Comparison of ENCODE assay signal across 15 mouse cellular contexts in genomic region chr1:22989521-22990221, GRCm38 (mm10).
"Had no signal": no experiment of that assay in that cellular context is flagged by ENCODE, and none has a peak within 500 bp of the region (broad histone marks: within the 10 kb centered on the region; RNA-seq: fewer than 3 reads in every experiment).

No protein-coding gene starts in this region.

- ATAC-seq: liver, embryonic 12.5 days had no signal

- H3K4me3 ChIP-seq: kidney, embryonic 15.5 days; left cerebral cortex, adult 2 months; limb, embryonic 15.5 days; liver, embryonic 12.5 days; lung, embryonic 15.5 days; myocyte; stomach, embryonic 15.5 days had no signal

- DNase-seq: kidney, adult 2 months; kidney, postnatal 25 days; midbrain, embryonic 14.5 days; retina, postnatal 1 day; right cerebral cortex, postnatal 4 days; spleen, adult 18-20 months; thymus, adult 2 months; thymus, postnatal 25 days had no signal

- H3K27ac ChIP-seq: kidney, embryonic 15.5 days; left cerebral cortex, adult 2 months; limb, embryonic 15.5 days; liver, embryonic 12.5 days; lung, embryonic 15.5 days; stomach, embryonic 15.5 days had no signal
